Mouse (Mus musculus) neural tube, embryonic 11.5 days (tissue): ENCODE data around the gene Zfp78. TPM values are rescaled to one million over a fixed set of nuclear protein-coding genes. Genes with fewer than 3 reads are reported as not detected.

Source experiments
- ATAC-seq: fragments of 200-750 bp; cut with Nextera tagmentation; 2 replicates; pipeline ENCODE4 v1.8.0; 2017; ENCODE audit warnings: moderate number of reproducible peaks, mild to moderate bottlenecking, moderate TSS enrichment, moderate library complexity; ENCODE audit not compliant: insufficient read depth, low FRiP score, low TSS enrichment
- DNase-seq: peaks from one replicate; pipeline ENCODE4 v3.0.0-alpha.2; 2015; ENCODE audit warnings: low spot score
- H3K27ac ChIP-seq: fragments of 300-500 bp; sonication (generic); 2 replicates; pipeline ENCODE4 v1.5.1; 2014; ENCODE audit warnings: low read depth, mild to moderate bottlenecking, low read length
- H3K27me3 ChIP-seq: fragments of 300-500 bp; sonication (generic); 2 replicates; pipeline ENCODE4 v1.6.1; 2014; ENCODE audit warnings: mild to moderate bottlenecking, low read length, mixed read lengths; ENCODE audit not compliant: control insufficient read depth, insufficient read depth
- H3K36me3 ChIP-seq: fragments of 300-500 bp; sonication (generic); 2 replicates; pipeline ENCODE4 v1.6.1; 2014; ENCODE audit warnings: mild to moderate bottlenecking, low read length, moderate library complexity, mixed read lengths; ENCODE audit not compliant: control insufficient read depth, insufficient read depth
- H3K4me1 ChIP-seq: fragments of 300-500 bp; sonication (generic); 2 replicates; pipeline ENCODE4 v1.6.1; 2014; ENCODE audit warnings: low read length, mixed read lengths; ENCODE audit not compliant: control insufficient read depth, insufficient read depth
- H3K4me2 ChIP-seq: fragments of 300-500 bp; sonication (generic); 2 replicates; pipeline ENCODE4 v1.6.1; 2014; ENCODE audit warnings: low read depth, mild to moderate bottlenecking, moderate library complexity
- H3K4me3 ChIP-seq: fragments of 300-500 bp; sonication (generic); 2 replicates; pipeline ENCODE4 v1.5.1; 2014; ENCODE audit warnings: low read depth, low read length
- H3K9ac ChIP-seq: fragments of 300-500 bp; sonication (generic); 2 replicates; pipeline ENCODE4 v1.6.1; 2014; ENCODE audit warnings: mild to moderate bottlenecking, low read length
- H3K9me3 ChIP-seq: fragments of 300-500 bp; sonication (generic); 2 replicates; pipeline ENCODE4 v1.6.1; 2016; ENCODE audit warnings: low read length; ENCODE audit not compliant: control insufficient read depth
- WGBS: fragments of 180-500 bp; shearing (Covaris S2); extraction: QIAGEN DNeasy Blood & Tissue Kit; methylation state at CpG from one replicate; pipeline ENCODE4 v1.1.7; 2014; 5-methylcytosine and 5-hydroxymethylcytosine counted together
- polyA plus RNA-seq: library from polyadenylated mRNA; unstranded; fragments of >200 nt; fragmentation: Nextera tagmentation; extraction: Ambion mirVana; gene quantifications from 2 replicates; pipeline ENCODE4 v1.2.1, GENCODE M21; 2014

Gene Zfp78
- polyA plus RNA-seq, 1 experiment from 2014 or later, result 3.3 TPM

DNA sequence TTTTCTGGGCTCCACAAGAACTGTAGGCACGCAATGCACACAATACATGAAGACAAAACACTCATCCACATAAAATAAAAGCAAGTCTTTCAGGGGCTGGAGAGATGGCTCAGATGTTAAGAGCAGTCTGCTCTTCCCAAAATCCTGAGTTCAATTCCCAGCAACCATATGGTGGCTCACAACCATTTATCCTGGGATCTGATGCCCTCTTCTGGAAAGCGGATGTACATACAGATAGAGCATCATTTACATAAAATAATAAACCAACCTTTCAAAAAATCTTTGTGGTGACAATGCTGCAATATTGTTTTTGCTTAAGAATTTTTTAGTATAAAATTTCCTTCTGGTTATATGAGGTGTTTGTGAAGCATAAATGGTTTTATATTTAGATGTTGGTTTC, 18.4 kb downstream of the Zfp78 start:
- H3K4me3 ChIP-seq, result no peak overlapping the region
- H3K27me3 ChIP-seq, result no peaks in the 10 kb centered on the region
- WGBS, result 87% methylated on average over 2 of the region's 2 CpGs
- H3K9me3 ChIP-seq, result no peaks in the 10 kb centered on the region
- no peak overlapping the region for H3K27ac ChIP-seq
- no peak overlapping the region for H3K4me2 ChIP-seq
- ATAC-seq (no peak), DNase-seq (no peak)
- peaks cover 4% of the 10 kb centered on the region; the same call in 1 of the 2 replicates for H3K4me1 ChIP-seq
- H3K9ac ChIP-seq, result no peak overlapping the region
- H3K36me3 ChIP-seq, result no peaks in the 10 kb centered on the region

- under 1% methylated on average over 26 of the region's 28 CpGs for WGBS
- H3K9ac ChIP-seq, result peak within 1 kb of the TSS; percentile 60
- H3K27ac ChIP-seq, result no peak within 1 kb of the TSS
- peak within 1 kb of the TSS; percentile 45 for H3K4me3 ChIP-seq
- DNase-seq, result peak; percentile 94
- H3K4me1 ChIP-seq, result peaks cover 4% of the 10 kb centered on the region; the same call in 1 of the 2 replicates
- H3K4me2 ChIP-seq, result peak within 1 kb of the TSS; percentile 61
- H3K27me3 ChIP-seq, result no peaks in the 10 kb centered on the region
- peak; percentile 96 for ATAC-seq
- no peaks in the 10 kb centered on the region for H3K9me3 ChIP-seq
- H3K36me3 ChIP-seq, result no peaks in the 10 kb centered on the region
Observed at GRCm38 (mm10) chr7:6383044-6383455, 20.0 kb downstream of the Zfp78 start, which contains the start of gene Zfp28. TSS of gene Zfp28 (plus strand) at chr7:6383295.

GRCm38 (mm10) chr7:6384011-6384410, 20.9 kb downstream of the Zfp78 start:
- H3K27ac ChIP-seq, result no peak overlapping the region
- no peak for DNase-seq
- no peak for ATAC-seq

DNA sequence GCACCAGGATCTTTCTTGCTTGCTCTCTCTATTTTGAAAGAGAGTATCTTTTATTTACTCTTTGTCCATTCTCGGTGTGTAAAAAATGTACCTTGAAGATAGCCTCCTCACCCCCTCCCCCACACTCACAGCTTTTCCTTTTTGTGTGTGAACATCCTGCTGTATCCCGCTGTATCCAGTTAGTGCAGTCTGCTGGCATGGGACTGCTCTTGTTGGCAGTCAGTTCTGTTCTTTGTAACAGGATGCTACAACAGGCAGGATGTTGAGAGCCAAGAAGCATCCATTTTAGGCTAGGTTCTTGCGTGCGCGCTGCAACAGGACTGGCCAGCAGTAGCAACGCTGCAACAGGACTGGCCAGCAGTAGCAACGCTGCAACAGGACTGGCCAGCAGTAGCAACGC, 23.9 kb downstream of the Zfp78 start:
- Histone ChIP-seq H3K27ac (no peak overlapping the region), H3K9ac (no peak overlapping the region), H3K36me3 (peaks cover 4% of the 10 kb centered on the region; the same call in 1 of the 2 replicates), H3K4me3 (no peak overlapping the region), H3K9me3 (no peaks in the 10 kb centered on the region), H3K4me1 (peaks cover 4% of the 10 kb centered on the region; the same call in 1 of the 2 replicates), H3K27me3 (no peaks in the 10 kb centered on the region), H3K4me2 (no peak overlapping the region)
- ATAC-seq (no peak), DNase-seq (no peak)
- 97% methylated on average over 7 of the region's 8 CpGs for WGBS

More at GRCm38 (mm10) chr7:6384011-6384410, 20.9 kb downstream of the Zfp78 start:
- Histone ChIP-seq H3K4me3 (peak overlapping the region; percentile 45), H3K27me3 (no peaks in the 10 kb centered on the region), H3K4me1 (peaks cover 4% of the 10 kb centered on the region; the same call in 1 of the 2 replicates), H3K36me3 (no peaks in the 10 kb centered on the region), H3K4me2 (peak overlapping the region; percentile 61), H3K9ac (peak overlapping the region; percentile 60; the same call in 1 of the 2 replicates), H3K9me3 (no peaks in the 10 kb centered on the region)
- 76% methylated on average over 8 of the region's 8 CpGs for WGBS

- H3K9me3 ChIP-seq, result no peaks in the 10 kb centered on the region
- WGBS, result 88% methylated on average over 5 of the region's 5 CpGs
- no peak overlapping the region for H3K4me3 ChIP-seq
- no peak for ATAC-seq
- H3K27ac ChIP-seq, result no peak overlapping the region
- peaks cover 9% of the 10 kb centered on the region; the same call in 1 of the 2 replicates for H3K36me3 ChIP-seq
- no peaks in the 10 kb centered on the region for H3K27me3 ChIP-seq
- DNase-seq, result no peak
- no peak overlapping the region for H3K4me2 ChIP-seq
- H3K9ac ChIP-seq, result no peak overlapping the region
- H3K4me1 ChIP-seq, result no peaks in the 10 kb centered on the region; the same call in 1 of the 2 replicates
Observed at GRCm38 (mm10) chr7:6388971-6389370, 25.9 kb downstream of the Zfp78 start.

GRCm38 (mm10) chr7:6389449-6389848, 26.4 kb downstream of the Zfp78 start:
- Histone ChIP-seq H3K27me3 (no peaks in the 10 kb centered on the region), H3K36me3 (peaks cover 9% of the 10 kb centered on the region; the same call in 1 of the 2 replicates), H3K4me3 (no peak overlapping the region), H3K4me2 (no peak overlapping the region), H3K9me3 (no peaks in the 10 kb centered on the region), H3K4me1 (no peaks in the 10 kb centered on the region), H3K27ac (no peak overlapping the region), H3K9ac (no peak overlapping the region)
- no peak for ATAC-seq
- 61% methylated on average over 5 of the region's 5 CpGs for WGBS
- DNase-seq, result no peak

DNA sequence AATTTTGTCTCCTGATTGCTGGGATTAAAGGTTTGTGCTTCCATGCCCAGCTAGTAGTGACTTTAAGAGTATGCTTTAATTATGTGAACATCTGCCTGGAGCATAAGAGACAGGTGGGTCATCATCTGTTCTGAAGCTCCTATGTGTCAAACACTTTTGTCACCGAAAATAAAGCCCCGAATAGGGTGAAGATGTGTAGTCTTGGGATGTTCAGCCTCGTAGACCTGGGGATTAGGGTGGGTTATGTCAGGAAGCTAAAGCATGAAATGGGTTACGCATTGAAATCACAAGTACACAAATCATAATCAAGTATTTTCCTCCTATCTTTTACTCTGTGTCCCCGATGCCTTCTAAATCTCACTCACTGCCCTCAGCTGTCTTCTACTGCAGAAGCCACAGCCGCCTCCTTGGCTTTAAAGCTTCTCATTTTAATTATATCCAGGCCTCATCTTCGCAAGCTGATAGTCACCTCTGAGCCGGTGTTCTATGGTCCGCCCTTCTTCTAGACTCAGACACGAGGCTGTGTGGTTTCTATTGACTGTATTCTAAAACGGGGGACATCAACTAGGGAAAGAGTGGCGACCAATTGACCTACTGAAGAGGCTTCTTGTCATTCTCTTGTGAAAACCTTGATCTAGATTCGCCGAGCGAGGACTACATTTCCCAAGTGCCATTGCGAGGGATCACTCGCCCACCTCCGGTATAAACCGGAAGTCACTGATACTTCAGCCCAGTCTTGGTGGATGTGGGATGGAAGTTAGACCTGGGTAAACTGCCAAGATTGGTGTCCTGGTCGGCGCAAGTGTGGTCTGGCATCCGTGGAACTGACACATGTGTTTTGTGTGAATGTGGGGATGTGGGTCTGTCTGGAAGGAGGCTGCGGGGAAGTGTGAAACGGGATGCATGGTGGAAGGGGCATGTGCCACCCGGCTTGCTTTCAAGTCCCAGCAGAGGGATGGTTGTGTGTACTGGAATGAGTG, 35.2 kb downstream of the Zfp78 start, which contains the start of gene Smim17:
Gene Smim17 (plus strand): TSS at position 720 of the 980 bp plus-strand sequence.
- Histone ChIP-seq H3K36me3 (no peaks in the 10 kb centered on the region), H3K9ac (peak within 1 kb of the TSS; percentile 26), H3K4me2 (peak within 1 kb of the TSS; percentile 55), H3K27me3 (no peaks in the 10 kb centered on the region), H3K4me1 (no peaks in the 10 kb centered on the region), H3K27ac (no peak within 1 kb of the TSS), H3K9me3 (no peaks in the 10 kb centered on the region), H3K4me3 (peak within 1 kb of the TSS; percentile 34)
- peak; percentile 74 for DNase-seq
- 30% methylated on average over 25 of the region's 25 CpGs for WGBS
- ATAC-seq, result peak; percentile 89

GRCm38 (mm10) chr7:6410043-6410442, 47.0 kb downstream of the Zfp78 start, which contains the start of gene Gm20715:
TSS of gene Gm20715 (plus strand) at chr7:6410277.
- peak; percentile 84 for DNase-seq
- under 1% methylated on average over 17 of the region's 17 CpGs for WGBS
- ATAC-seq, result peak; percentile 72
- no peaks in the 10 kb centered on the region for H3K36me3 ChIP-seq
- no peaks in the 10 kb centered on the region for H3K4me1 ChIP-seq
- H3K9ac ChIP-seq, result no peak within 1 kb of the TSS
- H3K9me3 ChIP-seq, result no peaks in the 10 kb centered on the region; the same call in 1 of the 2 replicates
- H3K27ac ChIP-seq, result no peak within 1 kb of the TSS
- H3K4me2 ChIP-seq, result no peak within 1 kb of the TSS
- H3K4me3 ChIP-seq, result no peak within 1 kb of the TSS
- no peaks in the 10 kb centered on the region for H3K27me3 ChIP-seq
